Mouse (Mus musculus): ENCODE data around the gene Efna2.

Efna2 gene

DNA sequence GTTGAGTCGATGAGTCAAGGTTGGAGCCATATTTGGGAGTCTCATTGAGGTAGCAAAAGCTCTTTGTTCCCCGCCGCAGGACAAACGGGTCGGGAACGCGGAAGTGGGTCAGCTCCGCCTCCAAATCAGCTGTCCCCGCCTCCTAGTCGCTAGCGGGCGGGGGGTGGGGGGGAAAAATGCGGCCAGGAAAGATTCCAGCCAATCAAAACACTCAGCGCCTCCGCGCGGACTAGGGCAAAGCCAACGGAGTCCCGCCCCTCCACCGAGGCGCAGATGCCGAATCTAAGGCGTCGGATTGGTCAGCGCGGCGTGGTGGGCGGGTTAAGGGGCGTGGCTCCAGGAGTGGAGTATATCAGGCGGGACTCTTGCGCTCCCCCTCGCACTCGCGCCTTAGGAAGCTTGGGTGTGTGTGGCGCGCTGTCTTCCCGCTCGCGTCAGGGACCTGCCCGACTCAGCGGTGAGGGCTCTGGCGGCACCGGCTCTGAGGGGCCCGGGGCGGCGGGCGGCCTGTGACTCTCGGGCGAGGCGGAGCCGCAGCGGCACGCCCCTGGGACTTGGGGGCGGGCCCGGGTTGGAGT is 11.7 kb upstream of the Efna2 start:
- peak; percentile 100 for DNase-seq (ENCODE audit: inconsistent ontology term)

DNA sequence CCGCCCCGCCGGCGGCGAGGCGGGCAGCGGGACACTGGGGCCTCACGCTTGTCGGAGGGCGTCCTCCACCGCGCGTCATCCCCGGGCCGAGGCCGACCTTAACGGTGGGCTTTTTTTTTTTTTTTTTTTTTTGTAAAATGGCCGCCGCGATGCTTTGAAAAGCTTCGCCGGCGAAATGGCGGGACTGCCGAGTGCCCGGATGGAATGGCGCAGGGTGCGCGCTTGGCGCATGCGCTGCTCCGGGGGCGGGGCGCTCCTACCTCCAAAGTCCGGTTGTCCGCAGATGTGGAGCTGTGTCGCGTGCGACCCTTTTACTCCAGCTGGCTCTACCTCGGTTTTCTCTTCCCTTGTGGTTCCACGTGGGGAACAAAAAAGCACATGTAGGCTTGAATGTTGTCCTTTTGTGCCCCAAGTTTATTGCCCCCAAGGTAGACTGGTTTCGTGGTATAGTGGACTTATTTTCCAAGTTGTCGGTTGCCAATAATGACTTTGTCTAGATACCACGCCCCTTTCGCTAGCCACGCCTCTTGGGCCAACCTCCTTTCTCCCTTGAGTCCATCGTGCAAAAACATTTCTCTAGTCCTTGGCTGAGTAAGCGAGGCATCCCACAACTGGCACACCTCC is 11.1 kb upstream of the Efna2 start:
- DNase-seq (ENCODE audit: inconsistent ontology term): peak; percentile 95

DNA sequence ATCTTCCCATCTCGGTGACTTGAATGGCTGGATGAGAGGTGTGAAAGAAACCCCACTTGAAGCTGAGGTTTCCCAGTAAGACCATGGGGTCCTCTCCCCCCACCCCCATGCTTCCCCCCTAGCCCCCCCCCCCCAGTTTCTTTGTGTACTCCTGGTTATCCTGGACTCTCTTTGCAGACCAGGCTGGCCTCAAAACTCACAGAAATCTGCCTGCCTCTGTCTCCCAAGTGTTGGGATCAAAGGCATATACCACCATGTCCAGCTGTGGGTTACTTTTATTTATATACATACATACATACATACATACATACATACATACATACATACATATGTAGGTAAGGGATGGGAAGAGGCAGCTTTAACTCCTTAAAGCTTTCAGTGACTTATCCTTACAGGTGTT is 10.2 kb upstream of the Efna2 start:
- no peak for DNase-seq (ENCODE audit: inconsistent ontology term)

DNA sequence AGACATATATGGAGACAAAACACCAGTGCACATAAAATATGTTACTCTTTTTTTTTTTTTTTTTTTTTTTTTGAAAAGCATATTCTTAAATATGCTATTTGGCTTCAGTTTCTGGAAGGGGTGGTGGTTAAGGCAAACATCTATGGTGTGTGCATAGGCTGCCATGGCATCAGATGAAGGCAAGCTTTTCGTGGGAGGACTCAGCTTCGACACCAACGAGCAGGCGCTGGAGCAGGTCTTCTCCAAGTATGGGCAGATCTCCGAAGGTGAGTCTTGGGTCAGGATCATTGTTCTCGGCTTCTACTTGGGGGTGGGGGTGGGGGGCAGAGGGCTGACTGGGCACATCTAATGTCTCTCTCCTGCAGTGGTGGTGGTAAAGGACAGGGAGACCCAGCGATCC is 9.6 kb upstream of the Efna2 start:
- DNase-seq (ENCODE audit: inconsistent ontology term): no peak

DNA sequence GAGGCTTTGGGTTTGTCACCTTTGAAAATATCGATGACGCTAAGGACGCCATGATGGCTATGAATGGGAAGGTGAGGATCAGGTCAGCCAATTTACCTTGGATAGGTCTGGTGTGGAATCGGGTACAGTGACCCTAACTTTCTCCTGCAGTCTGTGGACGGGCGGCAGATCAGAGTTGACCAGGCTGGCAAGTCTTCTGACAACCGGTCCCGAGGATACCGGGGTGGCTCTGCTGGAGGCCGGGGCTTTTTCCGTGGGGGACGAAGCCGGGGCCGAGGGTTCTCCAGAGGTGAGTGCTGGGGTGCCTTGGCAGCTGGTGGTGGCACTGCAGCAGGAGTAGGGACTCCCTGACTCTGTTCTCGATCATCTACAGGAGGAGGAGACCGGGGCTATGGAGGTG is 9.2 kb upstream of the Efna2 start:
- DNase-seq (ENCODE audit: inconsistent ontology term): no peak

DNA sequence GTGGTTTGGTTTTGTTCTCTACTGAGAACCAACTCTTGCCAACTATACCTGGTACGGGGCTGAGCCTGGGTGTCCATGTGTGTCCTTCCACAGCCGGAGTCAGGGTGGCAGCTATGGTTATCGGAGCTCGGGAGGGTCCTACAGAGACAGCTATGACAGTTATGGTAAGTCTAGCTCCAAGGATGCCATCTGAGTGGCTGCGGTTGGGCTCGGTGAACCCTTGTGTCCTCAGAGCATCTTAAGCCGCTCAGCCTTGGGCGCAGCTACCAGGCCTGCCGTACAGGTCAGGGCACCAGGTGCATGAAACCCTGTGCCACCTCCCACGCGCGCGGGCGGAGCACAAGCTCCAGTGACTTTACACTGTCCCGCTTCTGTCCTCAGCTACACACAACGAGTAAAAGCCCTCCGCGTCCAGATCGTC is 8.7 kb upstream of the Efna2 start:
- no peak for DNase-seq (ENCODE audit: inconsistent ontology term)

DNA sequence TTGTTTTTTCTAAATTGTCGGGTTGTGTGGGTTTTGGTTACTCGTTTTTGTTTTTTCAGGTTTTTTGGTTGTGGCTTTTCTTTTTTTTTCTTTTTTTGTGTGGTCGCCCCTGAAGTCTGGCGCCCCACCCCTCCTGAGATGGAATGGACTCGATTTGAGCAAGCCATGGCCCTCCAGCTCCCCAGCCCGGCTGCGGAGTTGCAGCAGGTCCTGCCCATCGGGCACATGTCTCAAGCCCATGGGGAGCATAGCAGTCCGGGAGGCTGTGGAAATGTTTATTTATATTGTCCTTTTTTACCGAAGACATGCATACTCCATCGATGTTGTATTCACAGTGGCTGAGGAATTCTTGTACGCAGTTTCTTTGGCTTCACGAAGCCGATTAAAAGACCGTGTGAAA is 8.0 kb upstream of the Efna2 start:
- no peak for DNase-seq (ENCODE audit: inconsistent ontology term)

DNA sequence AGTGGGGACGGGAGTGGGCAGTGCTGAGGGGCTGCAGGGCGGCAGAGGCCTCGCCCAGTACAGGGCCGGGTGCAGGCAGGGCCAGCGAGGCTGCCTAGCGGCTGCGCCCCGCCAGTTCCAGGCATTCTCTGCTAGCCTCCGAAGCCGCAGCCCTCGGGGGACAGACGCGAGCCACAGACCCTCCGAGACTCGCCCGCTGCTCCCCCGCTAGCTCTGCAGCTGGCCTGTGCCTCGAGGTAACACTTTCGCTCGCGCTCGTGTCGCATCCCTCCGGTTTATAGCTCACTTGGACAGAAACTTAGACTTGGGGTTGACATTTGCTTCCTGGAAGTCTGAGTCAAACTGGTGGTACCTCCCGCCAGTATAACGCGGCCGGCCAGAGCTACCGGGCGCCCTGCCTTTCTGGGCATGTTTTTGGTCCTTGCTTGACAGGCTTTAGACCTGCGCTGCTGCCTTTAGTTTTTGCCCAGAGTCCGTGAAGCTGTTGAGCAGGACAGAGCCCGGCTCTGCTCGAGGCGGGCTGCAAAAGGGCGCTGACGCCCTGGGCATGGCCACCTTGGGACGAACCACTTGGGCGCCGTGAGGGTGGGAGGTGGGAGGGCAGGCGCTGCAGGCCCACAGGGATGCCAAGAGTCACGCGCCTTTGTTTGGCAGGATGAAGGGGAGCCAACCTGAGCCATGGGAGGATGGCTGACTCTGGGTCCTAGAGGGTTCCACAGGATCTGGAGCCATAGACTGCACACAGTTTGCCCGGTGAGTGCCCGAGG is 7.3 kb upstream of the Efna2 start:
- DNase-seq (ENCODE audit: inconsistent ontology term): no peak

DNA sequence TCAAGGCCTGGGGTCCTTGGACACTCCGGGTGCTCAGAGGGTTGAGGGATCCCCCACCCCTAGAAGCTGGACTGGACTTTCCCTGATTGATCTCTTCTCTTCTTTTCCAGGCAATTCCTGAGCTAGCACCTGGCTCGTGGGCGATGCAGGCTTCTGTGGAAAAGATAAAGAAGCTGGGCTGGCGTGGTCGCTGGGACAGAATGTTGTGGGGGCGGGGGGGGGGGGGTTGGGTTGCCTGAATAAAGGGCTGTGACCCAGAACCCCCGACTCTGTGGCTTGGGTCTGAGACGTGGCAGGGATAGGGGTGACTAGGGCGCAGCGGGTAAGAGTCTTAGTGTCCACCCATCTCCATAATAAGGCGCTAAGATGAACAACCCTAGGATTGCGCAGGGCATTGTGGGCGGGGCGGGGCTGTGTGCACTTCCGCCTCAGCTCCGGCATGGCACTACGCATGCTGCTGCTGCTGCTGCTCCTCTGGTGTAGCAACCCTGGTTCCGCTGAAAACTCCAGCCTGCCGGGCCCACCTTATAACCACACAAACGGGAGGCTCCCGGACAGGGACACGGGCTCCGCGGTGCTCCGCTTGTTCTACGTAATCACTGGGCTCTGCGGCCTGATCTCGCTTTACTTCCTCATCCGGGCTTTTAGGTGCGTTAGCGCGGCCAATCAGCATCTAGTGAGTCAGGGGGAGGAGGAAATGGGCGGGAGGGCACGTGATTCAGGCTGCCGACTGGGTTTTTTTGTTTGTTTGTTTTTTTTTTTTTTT is 6.6 kb upstream of the Efna2 start, which contains the start of gene 1600002K03Rik:
Gene 1600002K03Rik (plus strand): TSS at position 418 of the 766 bp plus-strand sequence.
- peak; percentile 86 for DNase-seq (ENCODE audit: inconsistent ontology term)

DNA sequence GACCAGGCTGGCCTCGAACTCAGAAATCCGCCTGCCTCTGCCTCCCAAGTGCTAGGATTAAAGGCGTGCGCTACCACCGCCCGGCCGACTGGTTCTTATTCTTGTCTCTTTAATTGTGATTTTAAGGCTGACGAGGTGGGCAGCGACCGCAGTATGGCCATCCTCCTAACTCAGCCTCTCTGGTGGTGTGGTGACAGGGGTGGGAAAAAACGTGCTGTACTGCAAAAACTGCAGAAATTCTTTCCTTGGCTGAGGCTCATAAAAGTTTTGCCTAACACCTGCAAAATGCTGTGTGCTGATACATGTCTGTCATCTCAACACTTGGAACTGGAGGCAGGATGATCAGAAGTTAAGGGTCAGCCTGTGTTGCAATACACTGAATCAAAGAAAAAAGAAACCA is 5.9 kb upstream of the Efna2 start:
- DNase-seq (ENCODE audit: inconsistent ontology term): no peak

DNA sequence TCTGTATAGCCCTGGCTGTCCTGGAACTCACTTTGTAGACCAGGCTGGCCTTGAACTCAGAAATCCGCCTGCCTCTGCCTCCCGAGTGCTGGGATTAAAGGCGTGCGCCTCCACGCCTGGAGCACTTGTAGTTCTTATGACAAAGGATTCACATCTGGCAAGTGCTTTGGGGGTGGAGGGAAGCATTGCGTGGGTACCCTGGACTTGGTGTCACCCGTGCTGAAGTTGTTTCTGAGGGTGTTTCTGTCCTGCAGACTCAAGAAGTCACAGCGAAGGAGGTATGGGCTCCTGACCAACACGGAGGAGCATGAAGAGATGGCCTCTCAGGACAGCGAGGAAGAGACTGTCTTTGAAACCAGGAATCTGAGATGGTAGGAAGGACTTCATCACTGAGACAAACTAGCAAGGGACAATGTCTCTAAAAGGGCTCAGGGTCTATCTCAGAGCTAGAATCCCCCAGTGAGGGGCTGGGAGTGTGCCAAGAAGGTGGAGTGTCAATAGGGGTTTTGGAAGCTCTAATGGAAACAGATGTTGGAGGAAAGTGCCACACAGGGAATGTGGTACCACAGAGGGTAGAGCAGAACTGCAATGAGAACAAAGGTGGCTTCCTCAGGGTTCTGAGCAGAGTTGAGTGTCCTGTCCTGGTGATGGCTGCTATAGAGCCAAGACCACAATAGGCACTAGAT is 5.2 kb upstream of the Efna2 start:
- DNase-seq (ENCODE audit: inconsistent ontology term): no peak

DNA sequence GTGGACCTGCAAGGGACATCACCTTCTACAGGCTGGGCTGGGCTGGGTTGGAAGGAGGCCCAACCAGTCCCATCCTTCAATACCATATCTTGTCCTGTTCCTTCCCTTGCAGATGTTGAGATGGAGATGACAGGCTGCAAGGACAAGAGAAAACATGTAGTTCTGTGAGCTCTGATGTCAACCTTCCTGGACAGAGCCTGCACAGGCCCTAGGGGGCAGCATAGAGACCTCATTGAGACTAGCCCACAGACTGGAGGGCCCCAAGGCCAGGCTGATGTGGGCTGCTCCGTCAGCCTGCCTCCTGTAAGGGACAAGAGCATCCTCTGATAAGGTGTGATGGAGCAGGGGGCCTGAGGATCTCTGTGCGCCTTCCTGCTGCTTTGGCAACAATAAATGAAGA is 4.6 kb upstream of the Efna2 start:
- peak; percentile 42 for DNase-seq (ENCODE audit: inconsistent ontology term)

DNA sequence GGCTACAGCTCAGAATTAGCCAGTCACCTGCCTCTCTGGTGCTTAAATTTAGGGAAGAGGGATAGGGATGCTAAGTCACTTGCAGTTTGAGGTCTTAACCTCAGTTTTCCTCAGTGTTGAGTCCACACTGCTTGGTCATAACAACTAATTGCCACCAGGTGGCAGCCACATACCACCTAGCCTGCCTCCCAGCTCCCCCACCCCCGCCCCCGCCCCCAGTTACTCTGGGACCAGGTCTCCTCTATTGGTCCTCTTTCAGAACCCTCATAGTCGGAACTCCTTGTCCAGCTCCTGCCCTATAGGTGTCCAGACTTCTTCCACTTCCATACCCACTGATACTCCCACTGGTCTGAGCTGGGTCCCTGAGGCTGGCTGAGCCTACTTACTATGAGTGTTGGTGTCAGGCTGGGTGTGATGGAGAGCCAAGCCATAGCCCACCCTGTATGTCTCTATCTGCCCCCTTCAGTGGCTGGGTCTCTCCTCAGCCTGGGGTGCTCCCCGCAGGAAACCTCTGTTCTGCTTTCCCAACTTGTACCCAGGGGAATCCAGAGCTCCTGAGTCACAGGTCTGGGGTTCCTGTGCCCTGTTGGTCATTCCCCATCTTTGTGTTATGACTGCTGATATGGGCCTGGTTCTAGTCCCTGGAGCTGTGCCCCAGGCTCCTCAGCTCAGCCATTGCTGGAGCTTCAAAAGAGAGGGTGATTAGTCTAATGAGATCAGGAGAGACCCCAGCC is 3.6 kb upstream of the Efna2 start:
- DNase-seq (ENCODE audit: inconsistent ontology term): peak; percentile 42

DNA sequence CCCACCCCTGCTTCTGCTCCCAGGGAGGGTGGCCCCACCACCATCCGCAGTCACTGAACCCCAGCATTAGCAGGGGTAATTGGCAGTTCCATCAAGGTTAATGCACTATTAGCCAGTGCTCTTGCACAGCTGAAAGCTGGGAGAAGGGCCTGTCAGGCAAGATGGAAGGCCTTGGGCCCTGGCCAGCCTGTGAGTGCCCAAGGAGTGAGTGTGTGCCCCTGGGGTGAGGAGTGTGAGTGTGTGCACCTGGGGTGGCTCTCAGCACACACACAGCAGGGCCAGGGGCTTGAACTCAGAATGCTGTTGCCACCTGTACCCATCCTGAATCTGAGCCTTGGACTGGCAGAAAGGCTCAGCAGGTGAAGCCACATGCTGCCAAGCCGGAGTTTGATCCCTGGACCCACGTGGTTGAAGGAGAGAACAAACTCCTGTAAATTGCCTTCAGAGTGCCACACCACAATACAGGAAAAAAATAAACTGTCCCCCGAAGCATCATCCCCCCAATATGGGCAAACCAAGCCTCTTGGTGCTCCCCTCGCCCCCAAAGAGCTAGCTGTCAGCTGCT is 2.9 kb upstream of the Efna2 start:
- no peak for DNase-seq (ENCODE audit: inconsistent ontology term)

DNA sequence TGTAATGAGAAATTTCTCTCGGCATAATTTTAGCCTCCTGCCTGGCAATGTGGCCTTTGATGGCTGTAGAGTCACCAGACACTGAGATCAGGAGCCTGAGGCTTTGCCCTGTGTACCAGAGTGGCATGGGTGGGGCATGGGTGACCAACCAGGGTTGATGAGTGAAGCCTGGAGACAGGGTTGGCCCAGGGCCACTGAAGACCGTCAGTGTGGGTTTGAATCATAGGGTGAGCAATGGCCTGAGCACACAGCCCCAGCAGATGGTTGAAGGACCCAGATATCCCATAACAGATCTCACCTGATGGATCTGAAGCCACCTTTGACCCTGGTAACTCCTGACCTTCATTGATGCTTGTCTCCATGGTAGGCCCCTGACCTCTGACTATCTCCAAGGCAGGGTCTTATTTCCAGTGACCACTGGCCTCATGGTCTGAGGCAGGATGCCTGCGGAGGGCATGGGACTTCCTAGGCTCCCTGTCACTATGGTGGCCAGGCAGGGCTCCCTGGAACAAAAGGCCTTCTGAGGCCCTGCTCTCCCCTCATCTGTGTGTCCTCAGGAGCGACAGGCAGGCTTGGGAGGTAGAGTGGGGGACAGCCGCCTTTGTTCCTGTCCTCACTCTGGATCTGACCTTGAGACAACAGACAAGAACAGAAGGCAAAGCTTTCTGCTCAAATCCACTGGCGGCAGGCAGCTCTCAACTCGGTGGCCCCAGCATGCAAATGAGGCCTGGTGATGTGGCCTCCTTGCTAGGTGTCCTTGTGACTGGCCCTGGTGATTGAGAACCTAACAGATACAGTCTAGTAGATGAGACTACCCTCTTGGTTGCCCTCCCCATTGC is 1.6 kb upstream of the Efna2 start:
- peak; percentile 69 for DNase-seq (ENCODE audit: inconsistent ontology term)

DNA sequence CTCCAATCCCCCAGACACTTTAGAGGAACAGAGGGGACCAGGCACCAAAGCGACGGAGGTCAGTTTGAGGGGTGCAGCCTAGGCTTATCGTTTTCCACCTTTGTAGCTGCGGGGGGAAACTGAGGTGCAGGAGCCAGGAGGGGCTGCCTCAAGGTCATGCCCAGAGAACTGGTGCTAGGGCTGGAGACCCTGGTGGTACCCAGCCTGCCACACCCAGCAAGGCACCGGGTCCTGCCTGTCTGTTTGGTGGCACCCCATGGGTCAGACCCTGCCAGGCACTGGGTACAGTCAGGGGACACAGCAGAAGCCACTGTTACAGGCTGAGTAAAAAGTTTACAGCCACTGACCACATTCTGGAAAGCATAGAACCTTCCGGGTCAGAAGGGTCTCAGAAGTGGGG is 1.0 kb downstream of the Efna2 start:
- no peak for DNase-seq (ENCODE audit: inconsistent ontology term)

DNA sequence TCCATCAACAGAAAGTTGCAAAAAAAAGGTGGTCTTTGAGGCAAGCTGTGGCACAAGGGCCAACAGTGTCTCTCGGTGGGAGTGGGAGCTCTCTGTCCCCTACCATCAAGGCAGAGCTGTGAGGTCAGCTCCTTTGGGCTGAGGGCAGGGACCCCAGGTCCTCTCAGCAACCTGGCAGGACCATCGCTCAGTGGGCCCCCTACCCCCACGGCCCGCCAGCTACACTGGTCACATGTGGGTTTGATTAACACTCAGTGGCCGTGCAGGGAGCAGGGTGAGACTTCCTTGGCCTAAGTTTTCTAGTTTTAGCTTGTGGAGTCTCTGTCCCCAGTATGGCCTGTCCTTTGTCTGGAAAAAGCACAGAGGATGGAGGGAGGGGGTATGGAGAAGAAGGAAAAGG is 1.5 kb downstream of the Efna2 start:
- no peak for DNase-seq (ENCODE audit: inconsistent ontology term)

DNA sequence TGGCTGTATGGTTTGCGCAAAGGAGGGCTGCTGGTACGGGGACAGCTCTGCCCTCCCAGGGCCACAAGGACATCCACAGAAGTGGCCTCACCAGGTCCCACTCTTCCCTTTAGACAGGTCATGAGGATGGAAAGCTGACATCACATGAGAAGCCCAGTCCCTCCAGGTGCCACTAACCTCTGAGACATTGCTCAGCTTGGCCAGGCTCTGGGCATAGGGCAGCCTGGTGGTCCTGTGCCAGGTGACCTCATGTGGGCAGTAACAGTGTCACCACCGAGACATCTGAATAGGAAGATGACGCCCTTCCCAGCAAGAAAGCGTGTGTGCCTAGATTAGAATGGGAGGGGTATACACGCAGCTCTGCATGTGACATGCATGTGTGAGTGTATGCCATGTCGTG is 3.3 kb downstream of the Efna2 start:
- no peak for DNase-seq (ENCODE audit: inconsistent ontology term)

DNA sequence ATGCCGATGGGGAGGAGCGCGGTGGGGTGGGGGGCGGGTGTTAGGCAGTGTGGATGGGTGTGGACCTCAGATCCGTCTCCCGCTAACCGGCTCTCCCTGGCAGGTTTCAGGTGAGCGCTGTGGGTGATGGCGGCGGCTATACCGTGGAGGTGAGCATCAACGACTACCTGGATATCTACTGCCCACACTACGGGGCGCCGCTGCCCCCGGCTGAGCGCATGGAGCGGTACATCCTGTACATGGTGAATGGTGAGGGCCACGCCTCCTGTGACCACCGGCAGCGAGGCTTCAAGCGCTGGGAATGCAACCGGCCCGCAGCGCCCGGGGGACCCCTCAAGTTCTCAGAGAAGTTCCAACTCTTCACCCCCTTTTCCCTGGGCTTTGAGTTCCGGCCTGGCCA is 7.4 kb downstream of the Efna2 start:
- no peak for DNase-seq (ENCODE audit: inconsistent ontology term)

DNA sequence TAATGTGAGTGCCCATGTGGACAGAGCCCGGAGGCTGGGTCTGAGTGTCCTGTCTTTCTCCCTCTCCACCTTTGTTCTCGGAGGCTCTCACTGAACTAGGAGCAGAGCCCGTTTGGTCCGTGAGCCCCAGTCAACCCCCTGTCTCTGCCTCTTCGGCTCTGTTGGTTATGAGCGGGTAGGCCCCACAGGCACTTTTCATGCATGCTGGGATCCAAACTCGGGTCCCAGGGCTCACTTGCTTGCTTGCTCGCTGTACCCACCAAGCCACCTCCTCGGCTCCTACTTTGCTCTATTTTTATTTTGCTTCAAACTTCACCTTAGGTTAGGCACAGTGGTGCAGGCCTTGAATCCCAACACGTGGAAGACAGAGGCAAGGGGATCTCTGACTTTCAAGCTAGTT is 8.5 kb downstream of the Efna2 start:
- no peak for DNase-seq (ENCODE audit: inconsistent ontology term)
